Mouse (Mus musculus): ENCODE measurements around the gene Olfr1447.

Olfr1447 gene

DNA sequence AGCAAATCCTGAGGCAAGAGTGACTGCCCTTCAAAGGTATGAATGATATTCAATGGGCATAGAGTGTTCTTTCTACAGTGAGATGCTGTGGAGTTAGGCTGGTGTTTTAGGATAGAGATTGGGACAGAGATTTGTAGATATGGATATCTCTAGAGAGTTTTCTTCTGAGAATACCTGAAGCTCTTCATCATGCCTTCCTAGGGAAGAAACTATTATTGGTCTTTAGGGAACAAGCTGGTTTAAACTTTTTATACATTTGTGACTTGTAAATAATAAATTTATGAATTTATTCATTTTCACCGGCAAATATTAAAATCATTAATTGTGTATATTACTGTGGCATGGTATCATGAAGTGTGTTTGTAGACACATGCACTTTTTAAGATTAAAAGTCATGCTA lies at the start of gene Olfr1447:
Gene Olfr1447, minus strand, starts transcription at position 101 of the 400 bp plus-strand sequence.
- no peak for DNase-seq (ENCODE audit: extremely low read depth, low read depth, low spot score)

DNA sequence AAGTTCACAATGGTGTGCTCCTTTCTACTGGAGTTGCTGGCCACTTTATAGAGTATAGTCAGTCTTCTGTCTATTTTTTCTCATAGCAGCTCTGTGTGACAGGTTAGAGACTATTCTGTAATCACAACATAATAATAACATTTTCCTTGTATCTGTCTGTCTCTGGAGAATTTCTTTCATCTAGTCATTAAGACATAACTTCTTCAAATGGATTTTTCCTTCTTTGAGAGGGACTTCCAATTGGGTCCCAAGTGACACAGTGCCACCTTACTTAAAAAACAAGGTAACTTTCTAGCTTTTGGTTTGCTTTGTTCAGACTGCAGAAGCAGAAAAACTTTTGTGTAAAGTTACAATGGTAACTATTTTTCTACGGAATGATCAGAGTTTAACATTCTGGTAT lies 46.4 kb upstream of the Olfr1447 start, which contains the start of gene Olfr1450:
Gene Olfr1450, plus strand, starts transcription at position 301 of the 400 bp plus-strand sequence.
- no peak for DNase-seq (ENCODE audit: extremely low read depth, low read depth, low spot score)

DNA sequence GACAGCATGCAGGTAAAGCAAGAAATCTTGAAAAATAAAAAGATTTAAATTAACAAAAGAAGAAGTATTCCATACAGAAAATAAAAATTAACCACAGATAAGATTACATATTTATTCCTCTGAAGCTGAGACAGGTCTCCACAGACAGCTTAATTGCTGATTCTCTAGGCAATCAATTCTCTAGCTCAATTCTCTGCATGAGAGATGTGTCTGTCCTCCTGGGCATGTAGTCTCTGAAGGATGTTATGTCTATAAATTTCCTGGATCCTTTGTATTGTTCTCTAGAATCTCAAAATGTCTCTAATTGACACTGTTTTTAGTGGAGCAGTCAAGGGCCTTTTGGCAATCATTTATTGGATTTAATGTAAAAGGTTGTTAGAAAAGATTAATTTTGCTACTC lies 27.0 kb upstream of the Olfr1447 start, which contains the start of gene Olfr1449:
Gene Olfr1449, plus strand, starts transcription at position 301 of the 400 bp plus-strand sequence.
- no peak for DNase-seq (ENCODE audit: extremely low read depth, low read depth, low spot score)

DNA sequence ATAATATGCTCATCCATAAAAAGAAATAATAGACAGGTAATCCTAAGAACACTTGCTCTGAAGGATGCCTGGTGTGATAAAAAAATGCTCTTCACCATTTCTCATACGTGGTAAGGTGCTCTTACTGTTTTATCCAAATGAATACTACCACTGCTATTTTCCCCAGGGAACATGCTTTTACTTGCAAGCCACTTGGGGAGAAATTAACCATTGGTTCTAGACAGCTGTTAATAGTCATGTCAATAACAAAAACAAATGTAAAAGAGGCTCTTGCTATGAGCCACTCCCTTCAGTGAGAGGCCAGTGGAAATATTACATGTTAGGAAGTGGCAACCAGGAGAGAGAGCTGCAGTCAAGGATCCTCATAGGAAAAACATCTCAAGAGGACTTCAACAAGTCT lies 20.8 kb upstream of the Olfr1447 start, which contains the start of gene Olfr1448:
Gene Olfr1448, minus strand, starts transcription at position 101 of the 400 bp plus-strand sequence.
- DNase-seq (ENCODE audit: extremely low read depth, low read depth, low spot score) = no peak

DNA sequence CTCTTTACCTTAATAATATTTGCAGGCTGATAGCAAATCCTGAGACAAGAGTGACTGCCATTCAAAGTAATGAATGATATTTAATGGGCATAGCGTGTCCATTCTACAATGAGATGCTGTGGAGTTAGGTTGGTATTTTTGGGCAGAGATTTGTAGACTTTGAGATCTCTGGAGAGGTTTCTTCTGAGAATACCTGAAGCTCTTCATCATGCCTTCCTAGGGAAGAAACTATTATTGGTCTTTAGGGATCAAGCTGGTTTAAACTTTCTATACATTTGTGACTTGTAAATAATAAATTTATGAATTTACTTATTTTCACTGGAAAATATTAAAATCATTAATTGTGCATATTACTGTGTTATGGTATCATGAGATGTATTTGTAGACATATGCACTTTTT lies 10.1 kb downstream of the Olfr1447 start, which contains the start of gene Olfr1446:
Gene Olfr1446, minus strand, starts transcription at position 101 of the 400 bp plus-strand sequence.
- no peak for DNase-seq (ENCODE audit: extremely low read depth, low read depth, low spot score)

DNA sequence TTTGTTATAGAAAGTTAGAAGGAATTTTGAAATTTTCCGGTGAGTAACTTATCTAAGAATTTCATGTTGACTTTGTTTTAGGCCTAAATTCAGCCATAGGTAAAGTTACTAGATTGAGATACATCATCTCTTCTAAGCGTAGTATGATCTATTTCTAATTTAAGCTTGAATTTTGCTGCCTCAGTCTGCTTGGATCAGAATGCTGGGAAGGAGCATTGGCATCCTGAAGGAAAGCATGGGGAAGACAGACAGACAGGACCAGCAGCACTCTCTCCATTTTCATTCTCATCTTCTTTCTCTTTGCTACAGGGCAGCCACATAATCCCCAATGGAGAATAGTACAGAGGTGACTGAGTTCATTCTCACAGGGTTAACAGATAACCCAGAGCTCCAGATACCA lies 20.0 kb downstream of the Olfr1447 start, which contains the start of gene Olfr1445:
Gene Olfr1445, plus strand, starts transcription at position 301 of the 400 bp plus-strand sequence.
- no peak for DNase-seq (ENCODE audit: extremely low read depth, low read depth, low spot score)

DNA sequence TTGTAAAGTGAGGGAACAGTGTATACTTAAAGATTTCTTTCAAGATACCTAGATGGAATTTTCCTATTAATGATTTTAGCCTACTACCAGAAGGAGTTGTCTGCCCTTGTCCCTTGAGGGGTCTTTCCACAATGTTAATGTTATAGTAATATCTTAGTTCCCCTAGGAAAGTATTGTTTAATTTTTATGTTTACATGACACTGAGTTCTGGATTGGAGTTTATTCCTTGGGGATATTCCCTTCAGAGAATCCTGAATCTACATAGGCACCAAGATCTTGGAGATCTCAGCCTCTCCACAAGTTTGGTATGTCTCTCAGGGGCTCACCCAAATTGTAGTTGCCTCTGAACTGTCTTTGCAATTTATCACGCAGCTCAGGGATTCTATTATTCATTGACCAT lies 46.6 kb downstream of the Olfr1447 start, which contains the start of gene Olfr1444:
Gene Olfr1444, plus strand, starts transcription at position 301 of the 400 bp plus-strand sequence.
- DNase-seq (ENCODE audit: extremely low read depth, low read depth, low spot score) = no peak

All from fat pad, adult 2 months (tissue).